Mouse (Mus musculus) ES-E14 (cell line): Measurements from ENCODE around the gene Rbfox2. TPM values are rescaled to one million over a fixed set of nuclear protein-coding genes. Genes with fewer than 3 reads are reported as not detected.

Source experiments
- DNase-seq: peaks from one replicate; pipeline ENCODE4 v3.0.0-alpha.2; 2013; ENCODE audit warnings: low read depth, low spot score
- H3K27ac ChIP-seq: 2 replicates; pipeline ENCODE4 v1.5.1; 2012; ENCODE audit warnings: low read depth, mild to moderate bottlenecking, low read length, moderate library complexity, mixed read lengths; ENCODE audit not compliant: poor library complexity, insufficient read depth, severe bottlenecking
- H3K36me3 ChIP-seq: 2 replicates; pipeline ENCODE4 v1.6.1; 2012; ENCODE audit warnings: mild to moderate bottlenecking, low read length, moderate library complexity, mixed read lengths; ENCODE audit not compliant: control insufficient read depth, poor library complexity, insufficient read depth, severe bottlenecking
- H3K4me1 ChIP-seq, 2 experiments: fragments of 150-350 bp in 1 of 2; sonication (generic) in 1 of 2; 2 replicates each; pipeline ENCODE4 v1.6.1; 2012; ENCODE audit warnings: low read length in 2 of 2, mild to moderate bottlenecking in 1 of 2, mixed read lengths in 1 of 2; ENCODE audit not compliant: control insufficient read depth in 2 of 2, insufficient read depth in 2 of 2, poor library complexity in 1 of 2
- H3K4me3 ChIP-seq, 2 experiments: fragments of 150-350 bp in 1 of 2; sonication (generic) in 1 of 2; 2 replicates each; pipeline ENCODE4 v1.5.1; 2012; ENCODE audit warnings: low read length in 2 of 2, low read depth in 1 of 2, mild to moderate bottlenecking in 1 of 2, mixed read lengths in 1 of 2; ENCODE audit not compliant: insufficient read depth in 1 of 2, poor library complexity in 1 of 2, severe bottlenecking in 1 of 2
- H3K9ac ChIP-seq: 2 replicates; pipeline ENCODE4 v1.6.1; 2012; ENCODE audit warnings: low read depth, mild to moderate bottlenecking, low read length, mixed read lengths; ENCODE audit not compliant: poor library complexity, insufficient read depth, severe bottlenecking
- H3K9me3 ChIP-seq: fragments of 150-350 bp; sonication (generic); 2 replicates; pipeline ENCODE4 v1.6.1; 2012; ENCODE audit warnings: low read depth, mild to moderate bottlenecking, low read length; ENCODE audit not compliant: control insufficient read depth, insufficient read depth
- CHD2 ChIP-seq: IDR thresholded peaks from 2 replicates; pipeline ENCODE4 v1.6.1; 2014; ENCODE audit warnings: mild to moderate bottlenecking, low read depth, low read length, inconsistent platforms
- HCFC1 ChIP-seq: IDR thresholded peaks from 2 replicates; pipeline ENCODE4 v1.6.1; 2012; ENCODE audit warnings: low read length, inconsistent platforms, borderline replicate concordance; ENCODE audit not compliant: insufficient read depth
- MAFK ChIP-seq: IDR thresholded peaks from 2 replicates; pipeline ENCODE4 v1.6.1; 2014; ENCODE audit warnings: mild to moderate bottlenecking, low read depth, low read length, inconsistent platforms; ENCODE audit not compliant: insufficient read depth
- ZC3H11A ChIP-seq: IDR thresholded peaks from 2 replicates; pipeline ENCODE4 v1.6.1; 2012; ENCODE audit warnings: low read depth, mild to moderate bottlenecking, inconsistent platforms, low read length, borderline replicate concordance
- ZNF384 ChIP-seq: IDR thresholded peaks from 2 replicates; pipeline ENCODE4 v1.6.1; 2012; ENCODE audit warnings: low read depth, low read length, inconsistent platforms
- in situ Hi-C, 2 experiments: fragments of 600-800 bp; cut with MboI; formaldehyde crosslinking; loops; one replicate each; pipeline ENCODE4 v1.15.1; 2025; ENCODE audit warnings: low sequenced_read_pairs in 2 of 2, inconsistent platforms in 1 of 2; ENCODE audit not compliant: unreplicated experiment in 2 of 2
- total RNA-seq: library from RNA; depleted of rRNA; stranded (reverse); fragments of 300-350 nt; gene quantifications from 2 replicates; pipeline ENCODE4 v1.2.3, GENCODE M21; 2012

Gene Rbfox2
- total RNA-seq, 1 experiment = 56.4 TPM

GRCm38 (mm10) chr15:77236055-77236567 is 70.7 kb downstream of the Rbfox2 start:
- Histone ChIP-seq H3K36me3 (no peaks in the 10 kb centered on the region; the same call in 1 of the 2 replicates), H3K4me1 (peaks cover 0 to 6% of the 10 kb centered on the region in 2 experiments; a peak in 2 of 4 replicates), H3K4me3 (no peak overlapping the region), H3K9me3 (no peaks in the 10 kb centered on the region), H3K9ac (no peak overlapping the region), H3K27ac (no peak overlapping the region)
- in situ Hi-C loops = no loop called here
- no peak for TF ChIP-seq MAFK
- TF ChIP-seq HCFC1 = no peak
- TF ChIP-seq ZNF384 = no peak
- TF ChIP-seq ZC3H11A = no peak
- TF ChIP-seq CHD2 = no peak
- DNase-seq = no peak

- Histone ChIP-seq H3K4me3 (no peak overlapping the region), H3K9me3 (no peaks in the 10 kb centered on the region), H3K27ac (no peak overlapping the region), H3K4me1 (peaks cover 0 to 6% of the 10 kb centered on the region in 2 experiments; a peak in 2 of 4 replicates), H3K36me3 (no peaks in the 10 kb centered on the region; the same call in 1 of the 2 replicates), H3K9ac (no peak overlapping the region)
- TF ChIP-seq MAFK (no peak), ZC3H11A (no peak), ZNF384 (no peak), HCFC1 (no peak), CHD2 (no peak)
- no peak for DNase-seq
- in situ Hi-C loops = no loop called here
These were observed 71.3 kb downstream of the Rbfox2 start for GRCm38 (mm10) chr15:77235551-77235950.

- Histone ChIP-seq H3K27ac (no peak overlapping the region), H3K4me3 (no peak overlapping the region), H3K4me1 (peaks cover 0 to 6% of the 10 kb centered on the region in 2 experiments; a peak in 2 of 4 replicates), H3K36me3 (peaks cover 2% of the 10 kb centered on the region; the same call in 1 of the 2 replicates), H3K9me3 (no peaks in the 10 kb centered on the region), H3K9ac (no peak overlapping the region)
- no peak for DNase-seq
- in situ Hi-C loops = no loop called here
- TF ChIP-seq ZC3H11A = no peak
- TF ChIP-seq HCFC1 = no peak
- no peak for TF ChIP-seq MAFK
- TF ChIP-seq CHD2 = no peak
- TF ChIP-seq ZNF384 = no peak
These were observed 72.5 kb downstream of the Rbfox2 start for GRCm38 (mm10) chr15:77234296-77234695.

- DNase-seq = no peak
- Histone ChIP-seq H3K9me3 (no peaks in the 10 kb centered on the region), H3K27ac (no peak overlapping the region), H3K4me1 (peaks cover 2 to 10% of the 10 kb centered on the region in 2 experiments; a peak in 3 of 4 replicates), H3K4me3 (no peak overlapping the region), H3K9ac (no peak overlapping the region), H3K36me3 (0 out of 2 replicates have a peak, but pooled peaks cover 2% of the 10 kb centered on the region)
- TF ChIP-seq CHD2 (no peak), ZC3H11A (no peak), ZNF384 (no peak), MAFK (no peak), HCFC1 (no peak)
- in situ Hi-C loops = no loop called here
These were observed 76.7 kb downstream of the Rbfox2 start for GRCm38 (mm10) chr15:77230144-77230543.
